ENCODE assay signal across 9 mouse cellular contexts in genomic region chr4:87086933-87087577, GRCm38 (mm10).
DNase-seq lines count a peak whose midpoint lies in the region; ATAC-seq and TF ChIP-seq lines count a peak whose summit lies in the region.
"Had no signal": no experiment of that assay in that cellular context is flagged by ENCODE, and none has a peak within 500 bp of the region (broad histone marks: within the 10 kb centered on the region; RNA-seq: fewer than 3 reads in every experiment).

No protein-coding gene starts in this region.

- no peak overlapping the region for H3K9ac ChIP-seq in forebrain, embryonic 15.5 days (replicated peaks)
- no peak overlapping the region for H3K9ac ChIP-seq in heart, embryonic 13.5 days
- H3K9ac ChIP-seq in liver, postnatal 0 days (replicated peaks), result no peak overlapping the region
- H3K9ac ChIP-seq: liver, embryonic 15.5 days had no signal

- 65% methylated on average over 11 of the region's 11 CpGs for WGBS in forebrain, embryonic 15.5 days
- 83% methylated on average over 11 of the region's 11 CpGs for WGBS in forebrain, embryonic 10.5 days
- WGBS in heart, embryonic 13.5 days, result 55% methylated on average over 11 of the region's 11 CpGs
- WGBS in liver, postnatal 0 days (ENCODE audit: insufficient replicate concordance), result 66% methylated on average over 11 of the region's 11 CpGs

- H3K27ac ChIP-seq in forebrain, embryonic 15.5 days (replicated peaks), result peak overlapping the region; percentile 39
- H3K27ac ChIP-seq in forebrain, embryonic 10.5 days, result no peak overlapping the region
- H3K27ac ChIP-seq in heart, embryonic 13.5 days (replicated peaks), result no peak overlapping the region; the same call in 1 of the 2 replicates
- no peak overlapping the region for H3K27ac ChIP-seq in liver, postnatal 0 days (ENCODE audit: low read depth)
- H3K27ac ChIP-seq: liver, embryonic 15.5 days had no signal

- H3K27me3 ChIP-seq in forebrain, embryonic 15.5 days, result no peaks in the 10 kb centered on the region
- no peaks in the 10 kb centered on the region for H3K27me3 ChIP-seq in forebrain, embryonic 10.5 days (ENCODE audit: poor library complexity, severe bottlenecking)
- no peaks in the 10 kb centered on the region for H3K27me3 ChIP-seq in heart, embryonic 13.5 days (replicated peaks)
- H3K27me3 ChIP-seq in liver, postnatal 0 days (ENCODE audit: insufficient read depth, low read length), result no peaks in the 10 kb centered on the region
- H3K27me3 ChIP-seq: liver, embryonic 15.5 days had no signal

- no peaks in the 10 kb centered on the region for H3K9me3 ChIP-seq in forebrain, embryonic 15.5 days
- H3K9me3 ChIP-seq in forebrain, embryonic 10.5 days, result no peaks in the 10 kb centered on the region
- no peaks in the 10 kb centered on the region for H3K9me3 ChIP-seq in heart, embryonic 13.5 days
- no peaks in the 10 kb centered on the region for H3K9me3 ChIP-seq in liver, postnatal 0 days (ENCODE audit: low read length)
- H3K9me3 ChIP-seq: liver, embryonic 15.5 days had no signal

- no peak overlapping the region for H3K4me2 ChIP-seq in forebrain, embryonic 15.5 days (replicated peaks)
- H3K4me2 ChIP-seq in heart, embryonic 13.5 days, result peak overlapping the region; percentile 4; the same call in 1 of the 2 replicates
- no peak overlapping the region for H3K4me2 ChIP-seq in liver, postnatal 0 days (ENCODE audit: low read depth, low read length)
- H3K4me2 ChIP-seq: liver, embryonic 15.5 days had no signal

- H3K36me3 ChIP-seq in forebrain, embryonic 15.5 days, result no peaks in the 10 kb centered on the region
- H3K36me3 ChIP-seq in forebrain, embryonic 10.5 days (replicated peaks), result no peaks in the 10 kb centered on the region
- no peaks in the 10 kb centered on the region for H3K36me3 ChIP-seq in heart, embryonic 13.5 days
- H3K36me3 ChIP-seq in liver, postnatal 0 days (replicated peaks; ENCODE audit: insufficient read depth, low read length), result no peaks in the 10 kb centered on the region
- H3K36me3 ChIP-seq: liver, embryonic 15.5 days had no signal

- TF ChIP-seq CTCF in liver, postnatal 0 days (IDR thresholded peaks at IDR 0.05; ENCODE audit: low read depth), result no peak

- H3K4me1 ChIP-seq in forebrain, embryonic 15.5 days, result peaks cover 10% of the 10 kb centered on the region; the same call in 1 of the 2 replicates
- H3K4me1 ChIP-seq in forebrain, embryonic 10.5 days, result peaks cover 5% of the 10 kb centered on the region; the same call in 1 of the 2 replicates
- H3K4me1 ChIP-seq in heart, embryonic 13.5 days, result peaks cover 6% of the 10 kb centered on the region; the same call in 1 of the 2 replicates
- H3K4me1 ChIP-seq in liver, postnatal 0 days (ENCODE audit: insufficient read depth), result no peaks in the 10 kb centered on the region
- H3K4me1 ChIP-seq: liver, embryonic 15.5 days had no signal

- ATAC-seq in forebrain, embryonic 15.5 days (replicated peaks), result peak; percentile 66; the same call in 1 of the 2 replicates
- no peak for ATAC-seq in heart, embryonic 13.5 days (ENCODE audit: extremely low read depth, insufficient number of reproducible peaks, low FRiP score, low TSS enrichment)
- ATAC-seq in liver, postnatal 0 days, result no peak

- TF ChIP-seq EP300 in liver, postnatal 0 days (IDR thresholded peaks at IDR 0.05; ENCODE audit: low read depth), result no peak

- no peak for DNase-seq in forebrain, embryonic 10.5 days (ENCODE audit: extremely low spot score, low spot score)
- DNase-seq in brain, adult 2 months (ENCODE audit: low read depth, low spot score), result peak; percentile 63
- DNase-seq in lung, postnatal 14 days, result peak; percentile 7
- no peak for DNase-seq in spleen, postnatal 10 days (ENCODE audit: low spot score in 2 of 2)
- DNase-seq in right cerebral cortex, postnatal 4 days, result no peak
- DNase-seq in liver, postnatal 0 days, result no peak

- no peak overlapping the region for H3K4me3 ChIP-seq in forebrain, embryonic 15.5 days
- no peak overlapping the region for H3K4me3 ChIP-seq in forebrain, embryonic 10.5 days
- no peak overlapping the region for H3K4me3 ChIP-seq in heart, embryonic 13.5 days
- no peak overlapping the region for H3K4me3 ChIP-seq in liver, postnatal 0 days (ENCODE audit: low read depth, low read length)
- H3K4me3 ChIP-seq: liver, embryonic 15.5 days had no signal

Comparison
In these comparisons a context has a peak if more than half of its experiments do, and no peak if none do; other contexts are left out.
1. DNase-seq: peak in brain, adult 2 months (single experiment) and lung, postnatal 14 days (single experiment); none in forebrain, embryonic 10.5 days (single experiment), spleen, postnatal 10 days (0 of 2), right cerebral cortex, postnatal 4 days (single experiment) and liver, postnatal 0 days (single experiment).